Mouse (Mus musculus): Measurements from ENCODE around the gene Ube2o.
"Not testable (repeated sequence)": the region's sequence is repeated elsewhere in the genome, so short reads cannot be mapped to it uniquely, and the experiment has no call there.

The Ube2o gene

DNA sequence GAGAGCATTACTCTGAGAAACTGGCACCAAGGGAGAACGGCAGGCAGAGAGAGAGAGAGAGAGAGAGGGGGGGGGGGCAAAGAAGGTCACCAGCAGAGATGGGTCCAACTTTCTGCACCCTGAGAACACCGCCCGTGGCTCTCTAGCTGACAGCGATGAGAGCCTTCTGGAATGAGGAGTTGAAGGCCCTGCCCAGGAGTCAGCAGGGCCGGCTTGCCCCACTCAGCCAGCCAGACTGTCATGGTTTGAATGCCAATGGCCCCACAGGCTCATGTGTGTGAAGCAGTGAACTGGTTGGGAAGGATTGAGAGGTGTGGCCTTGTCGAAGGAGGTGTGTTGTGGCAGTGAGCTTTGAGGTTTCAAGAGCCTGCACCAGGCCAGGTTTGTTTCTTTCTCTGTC is 32.0 kb upstream of the Ube2o start:
- no peak for DNase-seq (ENCODE audit: low spot score)

DNA sequence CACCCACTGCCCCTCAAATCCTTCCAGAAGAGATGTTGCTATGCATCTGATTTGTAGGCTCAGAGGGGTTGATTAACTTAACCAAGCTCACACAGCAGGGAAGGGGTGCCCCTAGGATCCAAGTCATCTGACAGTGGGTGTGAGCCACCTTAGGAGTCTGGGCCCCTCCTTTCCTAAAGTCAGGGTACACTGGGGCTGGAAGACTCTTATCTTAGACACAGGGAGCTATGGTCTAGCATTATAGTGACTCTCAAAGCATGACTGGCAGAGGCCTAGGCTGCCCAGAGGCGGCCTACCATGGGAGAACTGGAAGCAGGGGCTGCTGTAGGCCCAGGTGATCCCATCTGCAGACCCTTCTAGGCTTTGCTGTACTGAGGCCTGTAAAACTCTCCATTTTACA is 31.3 kb upstream of the Ube2o start:
- no peak for DNase-seq (ENCODE audit: low spot score)

DNA sequence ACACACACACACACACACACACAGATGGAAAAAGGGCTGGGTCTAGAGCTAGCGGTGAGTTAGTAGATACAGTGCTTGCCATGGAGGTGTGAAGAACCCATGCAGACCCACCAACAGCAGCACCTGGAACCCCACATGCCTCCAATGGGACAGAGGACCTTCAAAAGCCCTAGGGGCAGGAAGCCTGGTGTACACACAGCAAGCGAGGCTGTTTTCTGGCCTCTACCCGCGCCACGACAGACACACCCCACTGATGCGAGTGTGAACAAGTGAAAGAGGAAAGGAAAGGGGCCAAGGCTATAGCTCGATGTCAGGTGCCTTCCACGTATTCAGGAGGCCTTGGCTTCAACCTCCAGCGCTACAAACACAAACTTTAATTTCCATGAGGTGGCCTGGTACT is 30.6 kb upstream of the Ube2o start:
- no peak for DNase-seq (ENCODE audit: low spot score)

DNA sequence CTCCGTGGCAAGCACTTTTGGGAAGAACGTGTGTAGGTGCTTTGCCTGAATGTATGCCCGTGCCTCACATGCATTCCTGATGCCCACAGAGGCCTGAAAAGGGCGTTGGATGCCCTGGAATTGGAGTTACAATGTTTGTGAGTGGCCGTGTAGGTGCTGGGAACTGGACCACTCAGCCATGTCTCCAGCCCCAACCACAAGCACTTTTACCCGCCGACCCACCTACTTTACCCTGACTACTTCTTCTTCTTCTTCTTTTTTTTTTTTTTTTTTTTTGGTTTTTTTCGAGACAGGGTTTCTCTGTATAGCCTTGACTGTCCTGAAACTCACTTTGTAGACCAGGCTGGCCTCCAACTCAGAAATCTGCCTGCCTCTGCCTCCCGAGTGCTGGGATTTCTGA is 29.9 kb upstream of the Ube2o start:
- DNase-seq (ENCODE audit: low spot score), result not testable (repeated sequence)

DNA sequence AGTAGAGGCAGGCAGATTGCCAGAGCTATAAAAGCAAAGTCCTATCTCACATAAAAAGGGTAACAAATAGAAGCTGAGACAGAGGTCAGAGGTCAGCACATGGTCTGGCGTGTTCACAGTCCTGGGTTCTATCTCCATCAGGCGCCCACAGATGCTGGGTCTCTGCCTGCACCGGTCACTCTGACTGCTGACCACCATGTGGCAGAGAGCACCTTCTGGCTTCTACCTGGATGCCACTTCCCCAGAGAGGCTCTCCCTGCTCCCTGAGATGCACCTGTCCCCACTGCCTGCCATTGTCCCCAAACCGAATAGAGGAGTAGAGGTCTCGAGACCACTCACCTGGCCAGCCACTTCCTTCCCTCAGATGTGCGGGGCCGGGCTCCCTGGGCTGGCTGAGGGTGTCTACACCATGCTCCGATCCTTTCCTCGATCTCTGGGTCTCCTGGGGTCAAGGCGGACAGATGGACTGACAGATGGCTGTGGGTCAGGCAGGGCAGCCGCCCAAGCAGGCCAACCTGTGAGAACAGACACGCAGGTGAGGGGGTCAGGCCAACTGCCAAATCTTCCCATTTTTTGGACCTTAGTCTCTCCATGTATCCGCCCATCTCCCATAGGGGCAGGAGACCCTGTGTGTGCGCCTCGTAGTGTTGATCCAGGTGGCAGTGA is 28.9 kb upstream of the Ube2o start:
- DNase-seq (ENCODE audit: low spot score), result no peak

DNA sequence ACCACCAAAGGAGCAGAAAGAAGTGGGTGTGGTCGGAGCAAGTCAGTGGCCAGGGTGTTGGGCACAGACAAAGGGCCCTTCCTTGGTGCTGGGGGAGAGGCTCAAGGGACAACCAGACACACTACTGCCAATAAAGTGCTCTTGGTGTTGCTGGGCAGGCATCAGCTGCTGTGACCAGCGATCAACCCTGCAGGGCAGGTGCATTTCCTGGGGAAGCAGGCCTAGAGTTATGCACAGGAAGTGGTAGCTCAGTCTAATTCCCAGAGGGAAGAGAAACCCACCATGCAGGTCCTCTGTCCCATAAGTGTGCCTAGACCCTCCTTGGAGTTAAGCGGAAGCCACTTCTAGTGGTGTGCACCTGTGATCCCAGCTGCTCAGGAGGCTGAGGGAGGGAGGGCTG is 26.5 kb upstream of the Ube2o start:
- no peak for DNase-seq (ENCODE audit: low spot score)

DNA sequence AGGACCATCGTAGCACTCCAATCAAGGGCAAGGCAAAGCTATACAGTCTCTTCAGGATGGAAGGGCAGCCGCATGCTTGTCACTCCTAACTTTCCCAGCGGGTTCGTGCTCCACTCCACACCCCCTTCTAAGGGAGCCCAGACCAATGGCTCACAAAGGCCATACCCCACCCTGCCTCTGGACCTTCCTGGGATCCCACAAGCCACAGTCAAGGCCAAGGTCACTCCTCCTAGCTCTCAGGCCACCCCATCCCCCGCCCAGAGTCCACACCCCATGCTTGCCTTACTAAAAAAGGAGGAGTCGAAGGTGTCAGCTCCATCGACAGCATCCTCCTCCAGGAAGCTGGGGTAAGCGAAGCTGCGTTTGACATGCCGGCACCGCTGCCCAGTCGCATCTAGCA is 22.9 kb upstream of the Ube2o start:
- DNase-seq (ENCODE audit: low spot score), result no peak

DNA sequence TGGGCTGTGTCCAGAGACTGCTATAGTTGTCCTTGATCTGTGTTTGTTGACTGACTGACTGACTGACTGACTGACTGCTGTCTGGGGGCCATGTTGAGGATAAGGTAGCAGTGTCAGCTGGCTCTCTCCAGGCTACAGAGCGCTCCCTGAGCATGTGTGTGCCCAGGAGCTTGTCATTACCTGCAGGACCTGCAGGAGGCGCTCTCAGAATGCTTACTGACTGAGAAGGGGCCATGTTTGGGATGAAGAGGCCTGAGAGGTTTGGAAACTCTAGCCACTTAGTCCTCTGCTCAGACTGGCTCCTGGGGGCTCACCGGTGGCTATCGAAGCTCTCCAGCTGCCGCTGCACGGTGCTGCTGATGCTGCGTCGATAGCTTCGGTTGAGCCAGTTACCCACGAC is 22.1 kb upstream of the Ube2o start:
- no peak for DNase-seq (ENCODE audit: low spot score)

DNA sequence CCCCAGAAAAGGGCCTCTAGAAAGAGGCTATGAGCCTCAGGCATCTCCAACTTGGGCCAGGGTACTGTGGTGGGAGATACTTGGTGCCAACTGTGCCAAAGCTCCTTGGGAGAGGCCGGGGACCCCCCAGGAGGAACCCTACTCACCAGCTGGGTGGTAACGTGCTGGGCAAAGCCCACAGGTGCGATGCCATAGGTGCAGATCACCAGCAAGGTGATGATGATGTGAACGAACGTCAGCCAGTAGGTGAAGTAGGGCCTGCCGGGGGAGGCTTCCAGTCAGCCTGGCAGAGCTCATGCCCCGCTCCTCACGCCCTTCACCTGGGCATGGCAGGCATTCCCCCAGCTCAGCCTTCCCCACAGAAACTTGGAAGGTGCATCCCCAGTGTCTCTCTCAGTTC is 20.8 kb upstream of the Ube2o start:
- DNase-seq (ENCODE audit: low spot score), result no peak

DNA sequence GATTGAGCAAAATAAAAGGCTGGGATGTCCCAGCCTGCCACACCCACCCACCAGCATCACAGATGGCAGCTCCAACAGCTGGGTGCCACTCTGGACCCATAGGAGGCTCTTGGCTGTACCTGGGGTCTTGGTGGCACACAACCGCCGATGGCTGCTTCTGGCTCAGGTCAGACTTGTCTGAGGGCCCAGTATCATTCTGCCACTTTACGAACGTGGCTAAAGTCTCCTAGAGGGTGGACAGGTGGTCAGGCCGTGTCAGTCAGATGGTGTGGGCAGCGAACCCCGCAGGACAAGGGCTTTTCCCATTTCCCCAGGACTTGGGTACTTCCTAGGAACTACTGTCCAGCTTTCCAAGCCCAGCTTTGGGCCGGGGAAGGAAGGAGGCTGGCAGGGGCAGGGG is 19.9 kb upstream of the Ube2o start:
- DNase-seq (ENCODE audit: low spot score), result no peak

DNA sequence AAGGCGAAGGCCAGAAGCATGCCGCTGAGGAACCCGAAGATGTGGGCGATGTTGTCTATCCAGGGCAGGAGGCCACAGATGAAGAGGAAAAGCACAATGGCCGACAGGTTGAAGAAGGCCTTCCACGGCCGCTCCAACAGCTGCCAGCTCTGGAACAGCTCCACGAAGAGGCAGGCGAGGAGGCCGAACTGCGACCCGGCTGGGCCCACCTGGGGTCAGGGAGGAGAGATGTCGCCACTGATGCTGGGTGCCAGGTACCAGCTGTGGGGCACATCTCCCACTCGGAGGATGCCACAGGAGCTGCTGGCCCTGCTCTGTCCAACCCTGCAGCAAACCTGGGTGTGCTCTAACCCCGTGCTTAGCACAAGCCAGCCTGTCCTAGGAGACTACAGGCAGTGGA is 18.0 kb upstream of the Ube2o start:
- DNase-seq (ENCODE audit: low spot score), result no peak

DNA sequence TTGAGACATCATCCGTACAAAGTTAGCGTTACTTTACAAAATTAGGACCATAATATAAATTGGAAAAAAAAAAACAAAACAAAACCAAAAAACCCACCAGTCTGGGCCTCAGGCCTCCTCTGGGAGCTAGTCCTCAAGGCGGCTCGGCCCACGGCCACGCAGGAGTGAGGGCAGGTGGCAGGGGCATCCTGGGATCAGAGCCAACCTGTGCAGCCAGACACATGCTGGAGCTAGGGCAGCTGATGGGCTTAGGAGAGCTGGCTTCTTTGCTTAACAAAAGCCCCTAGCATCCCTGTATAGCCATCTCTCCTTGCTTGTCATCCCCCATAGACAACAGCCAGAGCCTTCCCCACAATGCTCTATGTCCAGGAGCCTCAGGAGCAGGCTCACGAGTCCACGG is 16.9 kb upstream of the Ube2o start:
- no peak for DNase-seq (ENCODE audit: low spot score)

DNA sequence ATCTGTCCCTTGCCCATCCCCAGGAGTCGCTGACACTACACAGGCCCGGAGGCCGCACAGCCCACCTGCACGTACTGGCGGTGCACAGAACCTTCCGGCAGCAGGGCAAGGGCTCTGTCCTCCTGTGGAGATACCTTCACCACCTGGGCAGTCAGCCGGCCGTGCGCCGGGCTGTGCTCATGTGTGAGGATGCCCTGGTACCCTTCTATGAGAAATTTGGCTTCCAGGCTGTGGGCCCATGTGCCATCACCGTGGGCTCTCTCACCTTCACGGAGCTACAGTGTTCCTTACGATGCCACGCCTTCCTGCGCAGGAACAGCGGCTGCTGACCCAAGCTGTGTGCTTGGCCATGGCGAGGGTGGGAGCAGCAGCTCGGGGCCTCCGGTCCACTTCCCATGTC is 15.5 kb upstream of the Ube2o start:
- DNase-seq (ENCODE audit: low spot score), result no peak

DNA sequence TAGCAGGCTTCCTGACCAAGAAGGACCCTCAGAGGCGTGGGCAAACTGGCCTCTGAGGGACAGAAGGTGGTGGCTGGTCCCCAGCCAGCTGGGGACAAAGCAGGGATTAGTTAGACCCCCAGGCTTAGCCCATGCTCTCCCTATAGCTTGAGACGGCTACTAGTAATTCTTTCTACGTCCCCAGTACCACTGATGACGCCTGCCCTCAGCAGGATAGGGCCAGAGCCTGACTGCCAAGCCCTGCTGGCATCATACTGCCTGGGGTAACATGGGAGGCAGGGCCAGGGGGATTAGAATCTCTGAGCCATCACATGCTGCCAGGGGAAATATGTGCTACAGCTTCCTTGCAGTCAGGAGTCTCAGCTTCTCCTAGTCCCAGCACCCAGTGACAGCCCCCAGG is 12.1 kb upstream of the Ube2o start:
- DNase-seq (ENCODE audit: low spot score), result no peak

DNA sequence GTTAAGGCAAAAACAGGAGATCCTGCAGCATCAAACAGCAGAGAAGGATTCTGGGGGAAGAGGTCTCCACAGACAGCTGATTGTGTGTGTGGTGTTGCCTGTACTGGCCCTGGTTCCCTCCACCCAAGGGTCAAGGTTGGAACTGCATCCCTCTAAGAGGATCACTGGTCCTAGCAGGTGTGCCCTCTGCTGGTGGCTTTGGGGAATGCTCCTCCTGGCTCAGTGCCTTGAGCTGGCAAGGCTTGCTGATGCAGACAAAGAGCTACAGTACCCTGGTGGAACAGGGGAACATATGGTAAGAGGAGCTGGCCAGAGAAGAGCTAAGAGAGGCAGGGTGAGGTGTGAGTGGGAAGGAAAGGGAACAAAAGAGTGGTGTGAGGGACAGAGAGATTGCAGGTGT is 11.2 kb upstream of the Ube2o start:
- peak; percentile 91 for DNase-seq (ENCODE audit: low spot score)

DNA sequence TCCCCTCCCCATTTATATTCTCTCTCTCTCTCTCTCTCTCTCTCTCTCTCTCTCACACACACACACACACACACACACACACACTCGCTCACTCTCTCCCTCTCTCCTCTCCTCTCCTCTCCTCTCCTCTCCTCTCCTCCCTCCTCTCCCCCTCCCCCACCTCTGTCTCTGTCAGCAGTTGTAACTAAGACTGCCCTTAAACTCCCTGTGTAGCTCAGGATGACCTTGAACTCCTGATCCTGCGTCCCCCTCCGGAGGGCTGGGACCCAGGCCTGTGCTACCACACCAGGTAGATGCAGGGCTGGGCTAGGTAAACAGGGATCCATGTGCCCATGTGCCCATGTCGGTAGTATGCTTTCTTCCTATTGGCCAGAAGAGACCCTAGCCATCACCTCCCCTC is 10.4 kb upstream of the Ube2o start:
- no peak for DNase-seq (ENCODE audit: low spot score)

DNA sequence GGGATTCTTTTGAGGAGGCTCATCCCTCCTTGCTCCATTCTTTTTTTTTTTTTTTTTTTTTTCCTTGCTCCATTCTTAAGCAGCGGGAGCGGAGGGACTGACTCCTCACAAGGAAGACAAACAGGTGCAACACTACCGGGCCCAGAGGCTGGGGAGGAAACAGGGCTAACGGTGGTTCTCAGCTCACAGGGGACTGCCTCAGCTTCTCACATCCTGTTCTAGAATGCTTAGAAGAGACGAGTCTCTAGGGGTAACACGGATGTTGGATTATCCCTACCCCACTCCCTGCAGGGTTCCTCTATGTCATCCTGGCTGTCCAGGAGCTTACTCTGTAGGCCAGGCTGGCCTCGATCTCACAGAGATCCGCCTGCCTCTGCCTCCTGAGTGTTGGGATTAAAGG is 8.3 kb upstream of the Ube2o start:
- no peak for DNase-seq (ENCODE audit: low spot score)

DNA sequence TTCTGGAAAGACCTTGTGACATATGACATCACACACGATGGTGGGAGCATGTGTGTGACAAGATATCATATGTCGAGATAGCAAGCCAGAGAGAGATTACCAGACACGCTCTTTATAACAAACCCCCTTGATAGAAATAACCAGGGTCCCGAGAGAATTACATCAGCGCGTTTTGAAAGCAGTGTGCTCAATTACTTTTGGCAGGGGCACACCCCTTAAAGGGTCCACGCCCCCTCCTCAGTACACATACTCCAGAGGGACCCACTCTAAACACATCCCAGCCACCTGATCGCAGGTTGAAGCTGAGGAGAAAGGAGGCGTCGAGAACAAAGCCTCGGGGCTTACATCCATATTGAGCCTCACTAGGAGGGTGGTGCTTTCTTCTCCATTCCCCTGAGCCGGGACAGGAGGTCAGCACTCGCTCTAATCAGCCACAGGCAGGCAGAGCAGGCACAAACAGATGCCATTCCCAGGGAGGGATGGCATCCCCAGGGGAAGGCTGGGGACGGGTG is 7.8 kb upstream of the Ube2o start:
- DNase-seq (ENCODE audit: low spot score), result peak; percentile 56

DNA sequence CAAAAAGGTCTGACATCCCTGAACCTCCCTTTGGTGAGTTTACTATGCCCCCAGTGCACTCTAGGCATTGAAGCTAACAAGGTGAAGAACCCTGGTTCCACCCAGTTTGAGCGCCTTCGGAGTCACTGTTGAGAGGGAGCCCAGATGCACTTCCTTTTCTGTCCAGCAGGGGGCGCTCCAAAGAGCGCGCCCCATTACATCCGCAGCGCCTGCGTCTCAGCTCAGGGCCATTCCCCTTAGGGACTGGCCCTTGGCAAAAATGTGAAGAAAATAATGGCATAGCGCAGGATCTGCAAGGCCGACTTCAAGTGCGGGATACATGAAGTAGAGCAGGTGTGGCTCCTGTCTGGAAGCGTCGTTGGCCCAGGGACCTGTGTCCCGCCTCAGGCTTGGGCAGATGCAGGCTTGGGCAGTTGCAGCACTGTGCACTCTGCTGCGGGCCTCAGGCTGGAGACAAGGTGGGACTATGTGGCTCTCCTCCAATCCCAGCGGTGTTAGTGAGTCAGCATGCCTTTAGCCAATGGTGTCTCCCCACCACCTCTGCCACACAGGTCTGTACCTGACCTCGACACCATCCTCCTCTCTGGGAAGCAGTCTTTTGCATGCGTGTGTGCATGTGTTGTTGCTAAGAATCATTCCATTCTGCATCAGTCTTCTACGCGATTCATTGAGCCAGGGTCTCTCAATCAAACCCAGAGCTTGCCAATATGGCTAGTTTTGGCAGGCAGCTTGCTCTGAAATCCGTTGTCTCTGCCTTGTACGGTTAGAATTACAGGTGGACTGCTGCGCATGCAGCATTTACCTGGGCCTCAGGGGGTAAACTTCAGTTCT is 5.8 kb upstream of the Ube2o start:
- DNase-seq (ENCODE audit: low spot score), result no peak

DNA sequence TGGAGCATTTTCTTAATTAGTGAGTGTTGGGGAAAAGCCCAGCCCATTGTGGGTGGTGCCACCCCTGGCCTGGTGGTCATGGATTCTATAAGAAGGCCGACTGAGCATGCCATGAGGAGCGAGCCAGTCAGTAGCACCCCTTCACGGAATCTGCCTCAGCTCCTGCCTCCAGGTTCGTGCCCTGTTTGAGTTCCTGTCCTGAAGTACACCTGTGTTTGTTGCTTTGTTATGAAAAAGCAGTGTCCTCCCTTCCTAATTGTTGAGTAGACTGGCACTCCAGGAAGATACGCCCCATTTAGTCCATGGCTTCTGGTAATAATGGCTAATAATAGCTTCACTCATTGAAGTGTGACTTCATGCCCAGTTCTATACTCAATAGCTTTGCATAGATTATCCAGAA is 5.1 kb upstream of the Ube2o start, which contains the start of gene Aanat:
Gene Aanat, plus strand, starts transcription at position 123 of the 400 bp plus-strand sequence.
- no peak for DNase-seq (ENCODE audit: low spot score)

DNA sequence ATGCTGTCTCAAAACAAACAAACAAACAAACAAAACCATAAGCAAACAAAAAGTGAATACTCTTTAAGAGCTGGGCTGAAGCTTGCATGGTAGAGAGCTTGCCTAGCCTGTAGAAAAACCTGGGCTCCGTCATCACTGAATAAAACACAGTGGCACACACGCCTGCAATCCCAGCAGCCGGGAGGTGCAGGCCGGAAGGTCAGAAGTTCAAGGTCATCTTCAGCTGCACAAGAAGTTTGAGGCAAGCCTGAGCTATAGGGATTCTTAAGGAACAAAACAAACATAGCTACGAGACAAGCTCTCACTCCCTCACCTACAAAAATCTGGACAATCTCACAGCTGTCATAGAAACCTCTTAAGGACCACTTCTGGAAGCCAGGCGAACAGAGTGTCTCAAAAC is 4.4 kb upstream of the Ube2o start:
- no peak for DNase-seq (ENCODE audit: low spot score)

DNA sequence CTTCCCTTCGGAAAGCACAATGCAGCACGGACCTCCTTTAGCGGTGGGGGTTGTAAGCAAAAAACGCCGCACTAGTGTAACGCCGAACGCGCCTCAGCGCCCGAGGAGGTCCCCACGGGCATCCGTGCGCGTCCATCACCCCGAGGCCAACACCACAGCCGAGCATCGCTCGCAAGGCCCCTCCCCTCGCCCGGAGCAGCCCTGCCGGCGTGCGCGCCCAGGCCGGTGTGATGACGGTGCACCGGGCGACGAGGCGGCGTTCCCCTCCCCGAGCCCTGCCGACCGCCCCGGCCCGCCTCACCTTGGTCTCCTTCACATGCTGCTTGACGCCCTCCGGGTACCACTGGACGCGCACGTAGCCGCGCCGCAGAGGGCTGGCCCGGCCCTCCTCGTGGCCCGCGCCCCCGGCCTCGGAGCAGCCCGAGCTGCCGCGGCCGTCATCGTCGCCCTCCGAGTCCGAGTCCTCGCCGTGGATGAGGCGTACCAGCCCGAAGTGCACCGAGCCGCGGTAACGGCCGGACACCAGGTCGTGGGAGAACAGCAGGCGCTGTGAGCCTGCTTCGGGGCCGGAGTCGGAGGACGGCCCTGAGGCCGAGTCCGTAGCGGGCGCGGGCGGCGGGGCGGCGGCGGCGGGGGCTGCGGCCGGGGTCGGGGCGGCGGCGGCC is 404 bp downstream of the Ube2o start:
- DNase-seq (ENCODE audit: low spot score), result peak; percentile 54

DNA sequence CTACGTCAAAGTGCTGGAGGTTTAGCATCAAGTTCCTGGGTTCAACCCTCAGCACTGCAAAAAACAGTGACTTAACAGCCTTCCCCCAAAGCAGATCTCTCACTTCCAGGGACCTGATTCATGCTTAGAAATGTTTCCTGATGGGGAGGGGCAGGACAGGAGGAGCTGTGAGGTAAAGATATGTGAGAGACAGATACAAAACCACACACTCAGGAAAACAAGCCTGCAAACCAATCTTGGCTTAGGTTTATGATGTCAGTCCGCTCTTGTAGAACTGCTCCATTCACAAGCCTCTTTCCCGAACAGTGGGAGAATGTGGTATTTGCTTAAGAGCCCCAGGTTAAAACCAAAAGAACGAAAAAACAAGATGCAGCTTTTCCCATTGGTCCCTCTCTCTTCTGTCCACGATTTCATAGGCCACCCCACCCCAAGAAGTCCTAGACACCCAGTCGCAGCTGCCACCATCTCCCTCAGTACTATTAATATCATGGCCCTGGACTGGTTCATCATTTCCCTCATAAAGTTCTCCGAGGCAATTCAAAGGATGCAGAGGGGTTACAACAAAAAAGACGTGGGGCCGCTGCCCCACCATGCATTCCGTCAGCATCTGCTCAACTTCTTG is 1.1 kb downstream of the Ube2o start:
- DNase-seq (ENCODE audit: low spot score), result no peak

Measured in MN1 (cell line).